ENCODE assay signal across 27 mouse cellular contexts in the genomic region with DNA sequence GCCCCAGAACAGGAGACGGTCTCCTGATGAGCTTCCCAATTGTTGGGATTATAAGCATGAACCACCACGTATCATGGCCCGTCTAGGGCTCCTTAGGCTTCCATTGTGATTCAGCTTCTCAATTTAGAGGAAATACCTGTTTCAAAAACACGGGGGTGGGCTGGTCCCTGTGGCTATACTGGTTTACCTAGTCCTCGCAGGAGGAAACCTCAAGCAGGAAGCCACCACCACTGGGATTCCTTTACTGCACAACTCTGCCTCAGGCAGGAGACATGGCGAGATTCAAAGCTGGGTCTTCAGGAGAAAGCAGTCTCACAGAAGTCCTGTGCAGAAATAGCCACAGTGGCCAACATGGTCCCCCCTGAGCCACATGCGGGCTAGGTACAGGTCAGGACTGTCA. TPM values are rescaled to one million over a fixed set of nuclear protein-coding genes. Genes with fewer than 3 reads are reported as not detected.
DNase-seq lines count a peak whose midpoint lies in the region; ATAC-seq lines count a peak whose summit lies in the region.
"Had no signal": no experiment of that assay in that cellular context is flagged by ENCODE, and none has a peak within 500 bp of the region (broad histone marks: within the 10 kb centered on the region; RNA-seq: fewer than 3 reads in every experiment).

No protein-coding gene starts in this region.

- no peaks in the 10 kb centered on the region for H3K36me3 ChIP-seq in midbrain, embryonic 11.5 days (ENCODE audit: control insufficient read depth, insufficient read depth, low read length)
- no peaks in the 10 kb centered on the region for H3K36me3 ChIP-seq in midbrain, embryonic 16.5 days (ENCODE audit: control insufficient read depth, insufficient read depth, low read length)
- no peaks in the 10 kb centered on the region for H3K36me3 ChIP-seq in hindbrain, embryonic 13.5 days
- H3K36me3 ChIP-seq: embryonic facial prominence, embryonic 10.5 days; embryonic facial prominence, embryonic 13.5 days; forebrain, embryonic 12.5 days; forebrain, embryonic 15.5 days; heart, embryonic 10.5 days; heart, embryonic 13.5 days; hindbrain, embryonic 12.5 days had no signal

- WGBS in midbrain, embryonic 11.5 days: 83% methylated on average over 7 of the region's 7 CpGs
- 88% methylated on average over 7 of the region's 7 CpGs for WGBS in midbrain, embryonic 16.5 days
- 84% methylated on average over 7 of the region's 7 CpGs for WGBS in hindbrain, embryonic 13.5 days

- H3K9ac ChIP-seq in midbrain, embryonic 11.5 days (ENCODE audit: low read length): no peak overlapping the region
- no peak overlapping the region for H3K9ac ChIP-seq in midbrain, embryonic 16.5 days (ENCODE audit: low read depth, low read length)
- no peak overlapping the region for H3K9ac ChIP-seq in hindbrain, embryonic 13.5 days
- H3K9ac ChIP-seq: embryonic facial prominence, embryonic 13.5 days; forebrain, embryonic 12.5 days; forebrain, embryonic 15.5 days; heart, embryonic 13.5 days; hindbrain, embryonic 12.5 days had no signal

- H3K4me2 ChIP-seq in midbrain, embryonic 11.5 days: no peak overlapping the region
- no peak overlapping the region for H3K4me2 ChIP-seq in midbrain, embryonic 16.5 days (ENCODE audit: low read length)
- no peak overlapping the region for H3K4me2 ChIP-seq in hindbrain, embryonic 13.5 days
- H3K4me2 ChIP-seq: embryonic facial prominence, embryonic 13.5 days; forebrain, embryonic 12.5 days; forebrain, embryonic 15.5 days; heart, embryonic 13.5 days; hindbrain, embryonic 12.5 days had no signal

- DNase-seq in midbrain, embryonic 11.5 days (ENCODE audit: low spot score, missing footprints): peak; percentile 33
- DNase-seq in CD4-positive helper T cell, adult 2 months (ENCODE audit: low read depth, low spot score): peak; percentile 22
- no peak for DNase-seq in kidney, adult 8-10 months
- no peak for DNase-seq in cerebellum, adult 8-10 months
- DNase-seq: adrenal gland, adult 8-10 months; adrenal gland, postnatal 25 days; cerebellum, adult 11-12 months; cerebellum, adult 9-11 months; cerebellum, postnatal 25 days; embryo, embryonic 11 days; gastrocnemius, postnatal 25 days; heart, adult 2 months; heart, postnatal 14 days; heart, postnatal 4 days had no signal

- peaks cover 3% of the 10 kb centered on the region; the same call in 1 of the 2 replicates for H3K9me3 ChIP-seq in midbrain, embryonic 11.5 days (ENCODE audit: control insufficient read depth, low read length)
- H3K9me3 ChIP-seq in midbrain, embryonic 16.5 days (replicated peaks; ENCODE audit: control insufficient read depth, low read length, poor library complexity, severe bottlenecking): no peaks in the 10 kb centered on the region
- 0 out of 2 replicates have a peak, but pooled peaks cover 8% of the 10 kb centered on the region for H3K9me3 ChIP-seq in hindbrain, embryonic 13.5 days
- H3K9me3 ChIP-seq: embryonic facial prominence, embryonic 10.5 days; embryonic facial prominence, embryonic 13.5 days; forebrain, embryonic 15.5 days; heart, embryonic 13.5 days; hindbrain, embryonic 12.5 days had no signal

- H3K27ac ChIP-seq in midbrain, embryonic 11.5 days (ENCODE audit: low read depth, low read length): no peak overlapping the region
- no peak overlapping the region for H3K27ac ChIP-seq in midbrain, embryonic 16.5 days (ENCODE audit: low read length)
- H3K27ac ChIP-seq in hindbrain, embryonic 13.5 days: no peak overlapping the region
- H3K27ac ChIP-seq: embryonic facial prominence, embryonic 10.5 days; embryonic facial prominence, embryonic 13.5 days; forebrain, embryonic 12.5 days; forebrain, embryonic 15.5 days; heart, adult 2 months; heart, embryonic 10.5 days; heart, embryonic 13.5 days; hindbrain, embryonic 12.5 days had no signal

- no peak for ATAC-seq in midbrain, embryonic 11.5 days (ENCODE audit: low FRiP score)
- ATAC-seq in midbrain, embryonic 16.5 days: no peak
- peak; percentile 89 to 95 for ATAC-seq in hematopoietic stem cell, adult 5-6 weeks (replicated peaks in 1 of 2; ENCODE audit: insufficient read depth in 1 of 2, low FRiP score in 2 of 2, low TSS enrichment in 1 of 2, low read depth in 1 of 2, poor library complexity in 2 of 2, severe bottlenecking in 2 of 2)
- ATAC-seq in hindbrain, embryonic 13.5 days (ENCODE audit: low FRiP score): no peak
- ATAC-seq: activated CD4-positive, CD25-positive, alpha-beta regulatory T cell, adult 4 months; forebrain, embryonic 15.5 days; hindbrain, embryonic 16.5 days had no signal

- H3K27me3 ChIP-seq in midbrain, embryonic 11.5 days (ENCODE audit: control insufficient read depth, insufficient read depth, low read length): no peaks in the 10 kb centered on the region
- H3K27me3 ChIP-seq in midbrain, embryonic 16.5 days (ENCODE audit: control insufficient read depth, insufficient read depth, low read depth, low read length): no peaks in the 10 kb centered on the region
- H3K27me3 ChIP-seq in hindbrain, embryonic 13.5 days: no peaks in the 10 kb centered on the region
- H3K27me3 ChIP-seq: embryonic facial prominence, embryonic 13.5 days; forebrain, embryonic 12.5 days; forebrain, embryonic 15.5 days; heart, embryonic 13.5 days; hindbrain, embryonic 12.5 days had no signal

- H3K4me3 ChIP-seq in midbrain, embryonic 11.5 days (ENCODE audit: low read depth, low read length): no peak overlapping the region
- H3K4me3 ChIP-seq in midbrain, embryonic 16.5 days (ENCODE audit: low read depth, low read length): no peak overlapping the region
- no peak overlapping the region for H3K4me3 ChIP-seq in hindbrain, embryonic 13.5 days
- H3K4me3 ChIP-seq: embryonic facial prominence, embryonic 10.5 days; embryonic facial prominence, embryonic 13.5 days; erythroblast, embryonic 14.5 days; forebrain, embryonic 12.5 days; forebrain, embryonic 15.5 days; heart, adult 2 months; heart, embryonic 10.5 days; heart, embryonic 13.5 days; hindbrain, embryonic 12.5 days had no signal

- H3K4me1 ChIP-seq in midbrain, embryonic 11.5 days (ENCODE audit: control insufficient read depth, insufficient read depth, low read length): no peaks in the 10 kb centered on the region
- H3K4me1 ChIP-seq in midbrain, embryonic 16.5 days (ENCODE audit: control insufficient read depth, insufficient read depth, low read length): no peaks in the 10 kb centered on the region
- H3K4me1 ChIP-seq in hindbrain, embryonic 13.5 days (replicated peaks): no peaks in the 10 kb centered on the region
- H3K4me1 ChIP-seq: embryonic facial prominence, embryonic 10.5 days; embryonic facial prominence, embryonic 13.5 days; forebrain, embryonic 12.5 days; forebrain, embryonic 15.5 days; heart, embryonic 10.5 days; heart, embryonic 13.5 days; hindbrain, embryonic 12.5 days had no signal

RNA-seq across cellular contexts. Expression of gene Anapc4, which starts 56.1 kb away (rescaled TPM):
- 133 and 141 TPM in 2 replicates for polyA plus RNA-seq in midbrain, embryonic 11.5 days (2014; fragmentation: Nextera tagmentation; extraction: Ambion mirVana)
- 115 and 117 TPM in 2 replicates for polyA plus RNA-seq in midbrain, embryonic 16.5 days (2015; fragmentation: Nextera tagmentation; extraction: Ambion mirVana)
- 84.4 and 97.2 TPM in 2 replicates for total RNA-seq in hematopoietic stem cell, adult 5-6 weeks (2017)
- 116 and 126 TPM in 2 replicates for polyA plus RNA-seq in hindbrain, embryonic 13.5 days (2015; fragmentation: Nextera tagmentation; extraction: Ambion mirVana)

Comparison
In these comparisons a context has a peak if more than half of its experiments do, and no peak if none do; other contexts are left out.
1. ATAC-seq: peak in hematopoietic stem cell, adult 5-6 weeks (2 of 2); none in midbrain, embryonic 11.5 days (single experiment), midbrain, embryonic 16.5 days (single experiment) and hindbrain, embryonic 13.5 days (single experiment).
2. DNase-seq: peak in midbrain, embryonic 11.5 days (single experiment) and CD4-positive helper T cell, adult 2 months (single experiment); none in kidney, adult 8-10 months (0 of 2) and cerebellum, adult 8-10 months (single experiment).